Mouse (Mus musculus): Measurements from ENCODE around the gene Rbm39. TPM values are rescaled to one million over a fixed set of nuclear protein-coding genes. Genes with fewer than 3 reads are reported as not detected.
"Not testable (repeated sequence)": the region's sequence is repeated elsewhere in the genome, so short reads cannot be mapped to it uniquely, and the experiment has no call there.

Gene Rbm39
- total RNA-seq, 2 experiments from 2014 or later, result 286 to 394 TPM

DNA sequence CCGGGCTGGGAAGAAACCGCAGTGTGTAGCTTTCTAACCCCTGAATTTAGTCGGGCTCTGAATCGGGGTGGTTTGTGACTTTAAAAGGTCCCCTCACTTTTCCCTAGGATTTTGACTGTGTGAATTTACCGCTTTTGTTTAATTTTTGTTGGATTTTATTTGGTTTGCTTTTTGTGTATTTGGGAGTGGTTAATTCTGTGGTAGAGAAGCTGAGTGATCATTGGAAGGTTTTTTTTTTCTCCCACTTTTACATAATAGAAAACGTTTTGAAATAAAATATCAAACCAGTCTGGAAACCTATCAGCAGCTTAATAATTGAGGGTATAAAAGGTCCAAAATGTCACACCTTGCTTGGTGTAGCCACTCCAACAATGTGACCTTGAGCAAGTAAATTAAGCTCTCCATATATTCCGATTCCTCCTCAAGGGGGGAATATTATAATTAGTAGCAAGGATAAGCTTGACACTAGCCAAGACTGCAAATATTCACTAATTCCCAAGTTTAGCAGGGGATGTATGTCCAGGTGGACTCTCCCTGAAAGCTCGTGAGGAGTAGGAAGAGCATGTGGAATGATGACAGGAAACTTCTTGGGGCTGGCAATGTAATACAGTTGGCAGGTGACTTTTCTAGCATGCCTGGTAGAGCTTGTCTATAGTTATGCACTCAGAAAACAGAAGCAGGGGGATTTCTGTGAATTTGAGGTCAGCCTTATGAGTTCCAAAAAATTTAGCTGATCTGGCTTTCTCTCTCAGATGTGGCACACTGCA lies 969 bp upstream of the Rbm39 start:
- no peak for DNase-seq

DNA sequence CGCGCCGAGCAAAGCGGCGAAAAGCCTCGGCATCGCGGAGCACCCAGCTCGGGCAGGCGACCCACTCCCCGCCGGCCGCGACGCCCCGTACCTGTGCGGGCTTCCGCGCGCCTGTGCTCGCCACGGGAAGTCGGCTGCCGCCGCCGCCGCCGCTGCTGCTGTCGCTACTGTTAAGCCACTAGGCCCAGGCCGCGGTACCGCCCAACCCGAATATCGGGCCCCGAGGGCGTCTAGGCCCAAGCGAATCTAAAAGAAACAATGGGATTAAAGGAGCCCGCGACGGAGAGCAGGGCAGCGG lies 293 bp downstream of the Rbm39 start:
- DNase-seq, result no peak

DNA sequence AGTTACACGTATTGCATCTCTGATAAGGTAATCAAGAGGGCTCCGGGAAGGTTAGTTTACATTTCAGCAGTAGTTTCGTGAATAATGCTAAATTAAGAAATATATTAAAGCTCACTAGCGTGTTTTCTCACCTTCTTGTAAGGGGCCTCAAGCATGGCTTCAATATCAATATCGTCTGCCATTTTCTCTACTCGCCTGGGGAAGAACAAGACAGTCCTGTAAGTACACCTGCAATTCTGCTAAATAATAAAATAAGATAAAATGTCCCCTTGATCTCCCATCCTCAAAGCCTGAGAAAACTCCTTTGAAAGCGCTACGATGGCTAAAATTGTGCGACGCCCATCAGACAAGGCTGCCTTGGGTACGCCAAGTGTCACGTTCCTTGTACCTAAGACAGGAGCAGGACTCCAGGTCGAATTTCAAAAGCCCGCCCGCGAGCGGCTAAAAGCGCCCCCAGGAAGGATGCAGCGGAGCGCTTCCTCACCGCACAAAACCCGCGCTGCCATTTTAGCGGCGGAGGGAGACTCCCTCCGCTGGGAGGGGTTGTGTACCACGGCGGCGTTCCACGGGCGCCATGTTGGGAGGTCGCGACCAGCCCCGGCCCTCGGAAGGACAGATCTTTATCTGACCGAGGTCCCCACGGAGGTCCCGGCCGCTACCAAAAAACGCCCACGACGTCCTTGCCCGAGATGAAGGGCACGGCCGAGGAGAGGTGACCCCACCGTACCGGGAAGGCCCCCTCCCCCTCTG lies 817 bp downstream of the Rbm39 start:
- DNase-seq, result peak; percentile 86

DNA sequence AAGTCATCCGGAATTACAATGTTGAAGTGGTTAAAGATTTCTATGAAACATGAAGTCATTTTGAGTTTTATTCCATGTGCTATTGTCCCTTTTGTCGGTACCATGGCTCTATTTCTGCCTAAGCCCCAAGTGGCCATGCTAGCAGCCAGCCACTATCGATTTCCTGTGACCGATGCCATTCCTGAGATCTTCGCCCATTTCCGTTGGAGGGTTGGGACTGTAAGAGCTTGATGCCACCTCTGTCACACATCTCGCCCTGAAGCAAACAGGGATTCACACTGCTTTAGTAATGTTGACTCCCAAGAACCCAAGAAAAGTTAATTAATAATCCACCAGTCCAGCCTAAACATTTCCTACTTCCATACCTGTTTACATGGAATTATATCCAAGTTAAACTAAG lies 2.4 kb downstream of the Rbm39 start:
- DNase-seq, result peak; percentile 23

DNA sequence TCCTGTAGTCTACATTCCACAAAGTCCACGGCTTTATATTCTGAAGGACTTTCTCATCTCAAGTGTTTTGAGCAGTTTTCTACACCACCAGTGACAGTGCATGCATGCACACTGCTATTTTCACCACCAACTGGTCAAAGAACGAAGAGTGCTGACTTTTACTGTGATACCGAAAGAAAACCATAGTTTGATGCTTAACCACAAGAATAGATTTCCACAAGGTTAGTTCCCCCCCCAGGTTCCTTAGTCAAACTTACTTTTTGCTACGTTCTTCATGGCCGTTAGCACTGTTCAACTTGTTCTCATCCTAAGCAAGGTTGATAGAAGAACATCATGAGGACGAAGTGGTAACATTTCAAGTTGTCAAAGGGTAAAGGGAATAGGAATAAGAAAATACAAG lies 3.0 kb downstream of the Rbm39 start:
- DNase-seq, result no peak

DNA sequence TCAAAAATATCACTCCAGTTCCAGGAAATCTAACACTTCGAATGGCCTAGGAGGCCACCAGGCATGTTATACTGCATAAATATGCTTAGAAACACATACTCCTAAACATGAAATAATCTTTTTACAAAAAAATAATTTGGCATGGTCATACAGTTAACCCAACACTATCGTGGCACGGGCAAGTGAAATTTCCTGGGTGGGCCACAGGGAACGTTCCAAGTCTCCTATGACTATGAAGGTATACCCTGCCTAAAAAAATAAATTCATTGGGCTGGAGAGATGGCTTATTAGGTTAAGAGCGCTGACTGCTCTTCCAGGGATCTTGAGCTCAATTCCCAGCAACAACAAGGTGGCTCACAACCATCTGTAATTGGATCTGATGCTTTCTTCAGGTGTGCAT lies 13.5 kb downstream of the Rbm39 start:
- DNase-seq, result no peak

DNA sequence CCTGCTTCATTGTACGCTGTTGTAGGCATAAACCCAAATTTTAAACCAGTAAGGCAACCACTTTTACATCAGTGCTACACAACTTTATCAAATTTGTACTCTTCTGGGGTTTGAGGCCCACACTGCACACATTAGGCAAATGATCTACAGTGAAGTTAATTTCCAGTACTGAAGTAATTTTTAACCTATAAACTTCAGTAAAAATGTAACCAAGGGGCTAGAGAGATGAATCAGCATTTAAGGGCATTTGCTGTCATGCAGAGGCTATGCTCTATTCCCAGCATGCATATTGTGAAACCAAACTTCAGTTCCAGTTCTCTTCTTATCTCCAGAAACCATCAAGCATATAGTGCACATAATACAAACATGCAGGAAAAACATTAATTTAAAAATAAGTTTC lies 14.6 kb downstream of the Rbm39 start:
- DNase-seq, result no peak

DNA sequence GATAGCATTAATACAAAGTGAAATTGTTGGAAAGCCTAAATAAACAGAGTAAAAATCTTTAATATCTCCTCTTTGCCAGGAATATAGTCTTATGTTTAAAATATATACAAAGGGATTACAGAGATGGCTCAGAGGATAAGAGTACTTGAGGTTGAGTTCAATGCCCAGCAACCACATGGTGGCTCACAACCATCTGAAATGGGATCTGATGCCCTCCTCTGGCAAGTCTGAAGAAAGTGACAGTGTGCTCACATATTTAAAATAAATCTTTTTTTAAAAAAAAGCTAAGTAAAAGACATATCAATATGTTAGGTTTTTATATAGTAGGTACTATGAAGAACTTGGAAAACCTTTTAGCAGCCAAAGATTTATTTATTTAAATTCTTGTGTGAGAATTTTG lies 28.5 kb downstream of the Rbm39 start:
- DNase-seq, result no peak

DNA sequence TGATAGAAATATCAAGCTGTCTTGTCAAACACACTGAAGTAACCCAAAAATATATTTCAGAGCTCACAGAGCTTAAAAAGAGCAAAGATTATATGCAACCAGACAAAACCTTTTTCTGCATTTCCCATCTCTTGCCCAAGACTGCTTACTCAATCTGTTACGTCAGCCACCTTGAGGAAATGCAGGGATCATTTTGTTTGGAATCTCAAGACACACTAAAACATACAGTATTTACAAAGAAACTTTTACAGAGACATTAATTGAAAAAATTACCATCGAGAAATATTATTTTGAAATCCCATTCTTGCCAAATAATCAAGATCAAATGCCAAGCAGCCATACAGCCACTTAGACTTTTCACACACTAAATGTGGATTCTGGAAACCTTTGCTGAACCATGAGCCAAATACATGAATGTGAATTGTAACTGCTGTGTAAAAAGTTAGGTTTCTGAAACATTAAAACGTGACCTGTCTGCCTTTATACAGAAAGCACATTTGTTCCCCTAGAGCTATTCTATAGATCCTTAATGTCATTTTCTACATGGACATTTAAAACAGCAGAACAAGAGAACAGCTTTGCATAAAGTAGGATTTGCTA lies 32.6 kb downstream of the Rbm39 start:
- DNase-seq, result peak; percentile 22

DNA sequence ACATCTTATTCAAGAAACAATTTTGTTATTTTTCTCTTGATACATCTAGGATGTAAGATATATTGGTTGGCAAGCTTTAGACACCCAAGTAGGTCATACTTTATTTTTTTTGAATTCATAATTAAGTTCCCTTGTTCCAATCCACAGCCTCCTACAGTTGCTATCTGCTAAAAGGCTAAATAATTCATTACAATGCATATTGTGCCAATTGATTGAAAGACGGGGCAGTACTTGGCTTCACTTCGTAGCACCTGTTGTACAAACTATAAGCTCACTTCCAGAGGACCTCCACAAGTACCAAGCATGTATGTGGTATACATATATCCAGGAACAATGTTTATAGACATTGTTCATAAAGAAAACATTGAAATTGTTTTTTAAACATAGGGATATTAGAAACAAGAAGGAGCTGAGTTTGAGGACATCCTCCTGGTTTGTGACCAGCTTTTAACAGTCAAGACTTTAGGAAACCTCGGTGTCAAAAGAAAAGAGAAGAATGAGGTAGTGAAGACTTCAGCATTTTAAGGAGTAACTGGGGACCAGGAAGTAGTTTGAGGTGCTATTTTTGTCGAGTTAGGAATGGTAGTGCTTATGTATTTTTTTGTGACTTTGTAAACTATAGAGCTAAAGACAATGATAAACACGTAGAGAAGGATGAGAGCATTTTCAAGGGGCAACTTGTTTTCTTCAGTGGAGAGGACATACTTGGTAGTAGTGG lies 33.6 kb downstream of the Rbm39 start:
- no peak for DNase-seq

DNA sequence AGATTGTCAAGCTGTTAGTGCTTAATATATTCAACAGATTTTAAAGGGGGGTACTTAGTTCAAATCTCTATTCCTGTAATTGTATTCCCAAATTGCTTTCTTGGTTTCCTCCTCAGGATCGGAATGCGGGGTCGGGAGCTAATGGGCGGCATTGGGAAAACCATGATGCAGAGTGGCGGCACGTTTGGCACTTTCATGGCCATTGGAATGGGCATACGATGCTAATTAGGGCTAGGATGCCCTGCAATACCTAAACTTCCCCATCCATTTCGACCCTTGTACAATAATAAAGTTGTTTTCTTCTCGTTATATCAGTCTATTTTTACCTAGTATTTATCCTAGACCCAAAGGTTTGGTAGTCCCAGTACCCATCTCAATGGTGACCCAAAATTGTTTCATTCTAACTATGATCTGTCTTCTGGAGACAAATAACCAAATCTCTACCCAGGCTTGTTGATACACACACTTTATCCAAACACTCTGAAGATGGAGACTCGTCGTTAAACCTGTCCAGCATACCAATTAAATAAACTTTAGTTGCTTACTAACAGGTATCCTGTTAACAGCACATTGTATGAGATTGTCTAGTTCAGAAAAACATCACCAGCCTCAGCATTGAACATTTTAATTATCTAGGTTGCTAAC lies 34.4 kb downstream of the Rbm39 start:
- DNase-seq, result no peak

DNA sequence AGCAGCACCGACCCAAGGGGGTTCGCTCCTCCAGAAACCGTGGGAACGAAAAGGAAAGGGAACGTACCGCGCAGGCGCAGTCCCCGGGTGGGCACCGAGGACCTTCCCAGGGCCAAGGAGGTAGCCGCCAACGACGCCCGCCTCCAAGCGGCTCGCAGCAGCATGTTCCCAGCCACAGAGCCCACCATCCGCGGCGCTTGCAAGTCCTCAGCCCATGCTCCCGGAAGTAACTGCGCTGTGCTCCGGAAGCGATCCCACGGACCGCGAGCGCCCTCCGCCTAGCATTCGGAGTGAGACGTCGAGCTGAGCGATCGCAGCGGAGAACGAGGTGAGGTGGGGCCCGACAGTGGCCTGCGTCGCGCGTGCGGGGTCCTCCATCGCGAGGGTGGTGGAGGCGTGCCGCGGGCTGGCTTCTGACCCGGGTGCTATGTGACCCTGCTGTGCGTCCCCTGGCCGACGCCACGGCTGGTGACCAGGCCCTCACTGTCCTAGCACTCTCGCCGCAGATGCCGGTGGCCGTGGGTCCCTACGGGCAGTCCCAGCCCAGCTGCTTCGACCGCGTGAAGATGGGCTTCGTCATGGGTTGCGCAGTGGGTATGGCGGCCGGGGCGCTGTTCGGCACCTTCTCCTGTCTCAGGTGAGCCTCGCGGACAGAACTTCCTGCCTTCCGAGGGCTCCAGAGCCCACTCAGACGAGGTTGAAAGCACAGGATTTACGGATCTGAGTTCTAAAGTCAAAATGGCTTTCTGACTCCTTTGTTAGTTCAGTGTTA lies 35.9 kb downstream of the Rbm39 start, which contains the start of the genes Romo1 and Nfs1:
TSS of gene Romo1 (plus strand) at position 87 of the 772 bp plus-strand sequence.
TSS of gene Nfs1 (minus strand) at position 234 of the 772 bp plus-strand sequence.
- peak; percentile 96 for DNase-seq

DNA sequence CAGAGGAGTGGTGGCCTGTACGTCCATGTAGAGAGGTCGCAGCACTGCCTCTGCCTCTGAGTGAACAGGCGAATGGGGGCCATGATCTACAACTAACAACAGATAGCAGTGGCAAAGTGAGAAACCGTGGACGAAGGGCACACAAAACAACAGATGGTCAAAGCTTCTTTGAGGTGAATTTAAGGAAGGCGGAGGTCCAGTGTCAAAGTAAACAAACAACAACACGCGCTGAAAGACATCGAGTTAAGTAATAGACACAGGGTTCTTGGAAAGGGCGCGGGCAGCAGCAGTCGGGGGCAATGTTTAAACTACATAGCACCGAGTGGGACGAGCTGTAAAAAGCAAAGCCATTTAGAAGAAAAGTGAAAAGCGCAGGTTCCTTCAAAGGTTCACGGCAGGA lies 36.7 kb downstream of the Rbm39 start:
- DNase-seq, result peak; percentile 17

DNA sequence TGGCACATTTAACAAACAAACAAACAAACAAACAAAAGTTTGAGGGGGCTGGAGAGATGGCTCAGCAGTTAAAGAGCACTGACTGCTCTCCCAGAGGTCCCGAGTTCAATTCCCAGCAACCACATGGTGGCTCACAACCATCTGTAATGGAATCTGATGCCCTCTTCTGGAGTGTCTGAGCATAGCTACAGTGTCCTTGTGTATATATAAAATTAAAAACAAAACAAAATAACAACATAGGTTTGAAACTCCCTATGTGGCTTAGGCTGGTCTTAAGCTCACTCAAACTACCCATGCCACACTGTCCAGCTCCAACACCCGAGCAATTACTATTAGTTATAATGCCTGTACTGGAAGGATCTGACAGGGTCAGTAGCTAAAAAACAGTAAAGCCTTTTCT lies 37.2 kb downstream of the Rbm39 start:
- no peak for DNase-seq

DNA sequence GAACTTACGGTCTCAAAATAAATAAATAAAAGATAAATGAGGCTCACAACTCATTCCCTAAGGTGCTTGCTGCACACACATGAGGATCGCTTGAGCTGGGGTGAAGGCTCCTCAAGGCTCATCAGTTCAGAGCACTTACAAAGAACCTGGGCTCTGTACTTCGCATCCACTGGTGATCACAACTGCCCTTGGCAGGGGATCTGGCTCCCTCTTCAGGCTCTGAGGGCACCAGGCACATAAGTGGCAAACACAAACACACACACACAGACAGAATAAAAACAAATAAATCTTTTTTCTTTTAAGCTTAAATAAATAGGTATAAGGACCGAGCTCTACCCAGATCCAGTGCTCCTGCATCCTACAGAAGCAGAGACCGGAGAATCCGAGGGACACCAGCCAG lies 44.3 kb downstream of the Rbm39 start:
- no peak for DNase-seq

DNA sequence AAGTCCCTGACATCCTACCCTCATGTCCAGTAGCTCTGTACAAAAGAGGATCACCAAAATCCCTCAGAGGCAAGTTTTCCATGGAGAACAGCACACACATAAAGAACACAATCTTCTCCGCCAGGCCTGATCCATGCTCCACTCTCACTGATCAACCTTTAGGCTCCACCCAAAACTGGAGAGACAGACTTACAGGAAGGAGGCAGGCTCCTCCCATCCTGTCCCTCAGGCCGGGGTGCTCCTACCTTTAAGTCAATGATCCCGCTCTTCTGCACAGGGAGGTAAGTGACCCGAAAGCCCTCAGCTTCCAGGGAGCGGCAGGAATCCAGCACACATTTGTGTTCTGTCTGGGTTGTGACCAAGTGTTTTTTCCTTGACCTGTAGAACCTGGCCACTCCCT lies 45.9 kb downstream of the Rbm39 start:
- no peak for DNase-seq

DNA sequence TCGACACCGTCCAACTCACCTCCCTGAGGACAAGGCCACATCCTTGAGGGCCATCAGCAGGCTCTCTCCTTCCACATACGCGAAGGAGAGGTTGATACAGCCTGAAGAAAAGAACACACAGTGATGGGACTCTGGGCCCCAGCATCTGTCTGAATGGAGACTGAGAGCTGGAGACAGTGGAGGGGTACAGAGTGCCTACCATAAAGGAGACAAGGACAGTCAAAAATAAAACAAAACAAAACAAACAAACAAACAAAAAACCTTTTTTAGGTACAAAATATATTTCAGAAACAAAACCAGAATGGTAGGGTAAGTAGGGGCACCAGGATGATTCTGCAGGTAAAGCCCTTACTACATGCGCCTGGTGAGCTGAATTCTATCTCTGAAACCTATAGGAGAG lies 53.0 kb downstream of the Rbm39 start, which contains the start of gene Gm28036:
TSS of gene Gm28036 (minus strand) at position 101 of the 400 bp plus-strand sequence.
- DNase-seq, result no peak

DNA sequence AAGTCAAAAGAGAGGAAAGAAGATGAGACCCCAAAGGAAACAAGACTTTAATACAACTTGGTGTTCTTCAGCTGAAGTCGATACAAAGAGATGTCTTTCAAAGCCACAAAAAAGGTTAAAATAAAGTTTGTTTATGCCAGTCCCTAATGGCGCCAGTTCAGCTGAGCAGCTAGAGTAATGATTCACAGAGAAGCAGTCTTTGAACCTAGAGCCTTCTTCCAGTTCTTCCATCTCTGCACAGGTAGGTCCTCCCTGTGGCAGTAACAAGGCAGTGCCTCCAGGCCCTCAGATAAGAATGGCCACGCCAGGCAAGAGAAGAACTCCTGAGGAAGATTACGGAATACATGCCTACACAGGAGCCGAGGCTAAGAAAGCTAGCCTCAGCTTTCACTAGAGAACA lies 56.3 kb downstream of the Rbm39 start:
- no peak for DNase-seq

DNA sequence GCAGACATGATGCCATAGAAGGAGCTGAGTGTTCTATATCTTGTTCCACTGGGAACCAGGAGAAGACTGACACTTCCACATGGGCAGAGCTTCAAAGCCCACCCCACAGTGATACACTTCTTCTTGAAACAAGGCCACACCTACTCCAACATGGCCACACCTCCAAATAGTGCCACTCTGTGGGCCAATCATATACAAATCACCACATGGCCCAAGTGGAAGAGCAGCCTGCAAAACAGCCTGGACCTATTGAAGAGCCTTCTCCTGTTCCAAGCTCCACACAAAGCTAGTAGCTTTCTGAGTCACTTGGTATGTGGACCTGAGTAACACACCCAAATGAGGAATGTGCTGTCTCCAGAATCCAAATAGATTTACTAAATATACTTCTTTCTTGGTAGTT lies 60.5 kb downstream of the Rbm39 start:
- no peak for DNase-seq

DNA sequence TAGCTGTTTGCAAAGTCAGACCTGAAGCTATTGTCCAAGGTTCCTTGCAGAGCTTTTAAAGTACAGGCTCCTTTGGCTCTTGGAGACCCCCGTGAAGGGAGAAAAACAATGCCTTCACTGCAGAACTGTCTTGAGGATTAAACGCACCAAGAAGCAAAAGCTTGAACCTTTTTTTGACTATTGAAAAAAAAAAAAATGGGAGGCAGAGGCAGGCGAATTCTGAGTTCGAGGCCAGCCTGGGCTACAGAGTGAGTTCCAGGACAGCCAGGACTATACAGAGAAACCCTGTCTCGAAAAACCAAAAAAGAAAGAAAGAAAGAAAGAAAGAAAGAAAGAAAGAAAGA lies 68.0 kb downstream of the Rbm39 start:
- not testable (repeated sequence) for DNase-seq

DNA sequence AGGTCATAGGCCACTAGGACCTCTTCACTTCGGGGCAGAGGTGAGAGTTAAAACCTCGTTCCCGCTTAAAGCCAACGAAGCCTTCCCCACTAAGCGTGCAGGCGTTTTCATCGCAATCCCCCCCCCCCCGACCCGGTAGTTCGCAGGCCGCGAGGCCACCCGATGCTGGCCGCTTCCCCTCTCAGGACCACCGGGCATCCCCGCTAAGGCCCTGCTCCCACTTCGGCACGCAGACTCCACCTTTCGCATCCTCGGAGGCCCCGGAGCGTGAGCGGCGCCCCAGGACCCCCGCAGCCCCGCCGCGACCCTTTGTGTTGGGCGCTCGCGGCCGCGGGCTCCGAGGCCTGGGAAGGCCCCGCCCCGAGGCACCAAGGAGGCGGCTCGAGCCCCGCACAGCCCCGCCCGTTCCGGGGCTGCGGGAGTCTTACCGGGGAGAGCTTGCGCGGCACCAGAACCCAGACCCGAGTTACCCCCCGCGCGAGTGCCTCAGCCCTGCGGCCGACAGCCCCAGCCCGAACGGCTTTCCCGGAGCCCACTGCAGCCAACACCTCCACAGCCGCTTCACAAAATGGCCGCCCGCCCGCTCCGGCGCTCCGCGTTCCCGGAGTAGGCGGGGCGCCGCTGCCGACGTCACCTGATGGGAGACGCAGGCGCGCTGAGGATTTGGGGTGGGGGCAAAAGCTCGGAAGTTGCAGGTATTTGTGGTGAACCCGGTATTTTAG lies 68.5 kb downstream of the Rbm39 start, which contains the start of the genes Cpne1 and Rbm12:
TSS of gene Cpne1 (minus strand) at position 608 of the 722 bp plus-strand sequence.
TSS of gene Rbm12 (minus strand) at position 621 of the 722 bp plus-strand sequence.
- DNase-seq, result peak; percentile 95

Data from adrenal gland, postnatal 10 days (tissue).